Mouse (Mus musculus) ZHBTc4 (cell line): ENCODE data around the gene Gm14862.
A peak's percentile ranks its signal among the peaks of the same experiment; 100 is the strongest.
"Not testable (repeated sequence)": the region's sequence is repeated elsewhere in the genome, so short reads cannot be mapped to it uniquely, and the experiment has no call there.

Source experiments
- DNase-seq: peaks from one replicate; pipeline ENCODE4 v3.0.0-alpha.2; 2011; ENCODE audit warnings: low read depth, low spot score

Gm14862 gene

GRCm38 (mm10) chrX:9256766-9257165 is at the start of gene Gm14862:
Gm14862 (minus strand) TSS chrX:9256899.
- no peak for DNase-seq

- DNase-seq = no peak
Observed at GRCm38 (mm10) chrX:9303455-9303854, 46.8 kb upstream of the Gm14862 start.

- no peak for DNase-seq
Observed at GRCm38 (mm10) chrX:9302791-9303190, 46.1 kb upstream of the Gm14862 start.

- no peak for DNase-seq
Observed at GRCm38 (mm10) chrX:9298413-9298864, 41.7 kb upstream of the Gm14862 start.

- DNase-seq = not testable (repeated sequence)
Observed at GRCm38 (mm10) chrX:9293140-9293829, 36.6 kb upstream of the Gm14862 start.

- DNase-seq = not testable (repeated sequence)
Observed at GRCm38 (mm10) chrX:9283464-9283863, 26.8 kb upstream of the Gm14862 start, which contains the start of gene H2al1m. H2al1m (plus strand) TSS chrX:9283764.

- no peak for DNase-seq
Observed at GRCm38 (mm10) chrX:9274321-9274720, 17.6 kb upstream of the Gm14862 start.

- DNase-seq = no peak
Observed at GRCm38 (mm10) chrX:9273377-9274002, 16.8 kb upstream of the Gm14862 start.

- peak; percentile 63 for DNase-seq
Observed at GRCm38 (mm10) chrX:9272460-9273361, 16.0 kb upstream of the Gm14862 start, which contains the start of gene Xk. Xk (plus strand) TSS chrX:9272756.

GRCm38 (mm10) chrX:9271947-9272459 is 15.3 kb upstream of the Gm14862 start:
- no peak for DNase-seq

- no peak for DNase-seq
Observed at GRCm38 (mm10) chrX:9271112-9271511, 14.4 kb upstream of the Gm14862 start.

- DNase-seq = no peak
Observed at GRCm38 (mm10) chrX:9259267-9259666, 2.6 kb upstream of the Gm14862 start.

- DNase-seq = no peak
Observed at GRCm38 (mm10) chrX:9257831-9258230, 1.1 kb upstream of the Gm14862 start.

- no peak for DNase-seq
Observed at GRCm38 (mm10) chrX:9254901-9255300, 1.8 kb downstream of the Gm14862 start.

- peak; percentile 16 for DNase-seq
Observed at GRCm38 (mm10) chrX:9253990-9254389, 2.7 kb downstream of the Gm14862 start.

GRCm38 (mm10) chrX:9248911-9249310 is 7.8 kb downstream of the Gm14862 start:
- DNase-seq = no peak

GRCm38 (mm10) chrX:9244603-9245336 is 11.9 kb downstream of the Gm14862 start:
- no peak for DNase-seq

- DNase-seq = no peak
Observed at GRCm38 (mm10) chrX:9243381-9243864, 13.3 kb downstream of the Gm14862 start.

- no peak for DNase-seq
Observed at GRCm38 (mm10) chrX:9240737-9241591, 15.7 kb downstream of the Gm14862 start.

GRCm38 (mm10) chrX:9227105-9227504 is 29.6 kb downstream of the Gm14862 start:
- DNase-seq = no peak
